Mouse (Mus musculus): ENCODE results near the gene Slc39a10.
A peak's percentile ranks its signal among the peaks of the same experiment; 100 is the strongest.

The Slc39a10 gene

GRCm38 (mm10) chr1:46892752-46893151 lies at the start of gene Slc39a10:
TSS of gene Slc39a10 (minus strand) at chr1:46892852.
- DNase-seq (ENCODE audit: low read depth in 1 of 2, low spot score in 2 of 2): no peak

GRCm38 (mm10) chr1:46939295-46939694 lies 46.6 kb upstream of the Slc39a10 start:
- DNase-seq (ENCODE audit: low read depth in 1 of 2, low spot score in 2 of 2): no peak

- DNase-seq (ENCODE audit: low read depth in 1 of 2, low spot score in 2 of 2): no peak
Observed at GRCm38 (mm10) chr1:46937641-46938040, 45.0 kb upstream of the Slc39a10 start.

- DNase-seq (ENCODE audit: low read depth in 1 of 2, low spot score in 2 of 2): no peak
Observed at GRCm38 (mm10) chr1:46927104-46927503, 34.5 kb upstream of the Slc39a10 start.

- DNase-seq (ENCODE audit: low read depth in 1 of 2, low spot score in 2 of 2): no peak
Observed at GRCm38 (mm10) chr1:46926239-46926638, 33.6 kb upstream of the Slc39a10 start.

- no peak for DNase-seq (ENCODE audit: low read depth in 1 of 2, low spot score in 2 of 2)
Observed at GRCm38 (mm10) chr1:46924992-46925391, 32.3 kb upstream of the Slc39a10 start.

- no peak for DNase-seq (ENCODE audit: low read depth in 1 of 2, low spot score in 2 of 2)
Observed at GRCm38 (mm10) chr1:46922904-46923303, 30.3 kb upstream of the Slc39a10 start.

GRCm38 (mm10) chr1:46921630-46922029 lies 29.0 kb upstream of the Slc39a10 start:
- peak; percentile 17 to 24 for DNase-seq (ENCODE audit: low read depth in 1 of 2, low spot score in 2 of 2)

- DNase-seq (ENCODE audit: low read depth in 1 of 2, low spot score in 2 of 2): no peak
Observed at GRCm38 (mm10) chr1:46916237-46916636, 23.6 kb upstream of the Slc39a10 start.

- peak in 1 of 2 experiments; percentile 2 for DNase-seq (ENCODE audit: low read depth in 1 of 2, low spot score in 2 of 2)
Observed at GRCm38 (mm10) chr1:46914349-46914748, 21.7 kb upstream of the Slc39a10 start.

- DNase-seq (ENCODE audit: low read depth in 1 of 2, low spot score in 2 of 2): no peak
Observed at GRCm38 (mm10) chr1:46912506-46913156, 20.0 kb upstream of the Slc39a10 start.

- DNase-seq (ENCODE audit: low read depth in 1 of 2, low spot score in 2 of 2): no peak
Observed at GRCm38 (mm10) chr1:46910154-46910553, 17.5 kb upstream of the Slc39a10 start.

GRCm38 (mm10) chr1:46905706-46906105 lies 13.1 kb upstream of the Slc39a10 start:
- DNase-seq (ENCODE audit: low read depth in 1 of 2, low spot score in 2 of 2): no peak

GRCm38 (mm10) chr1:46902102-46902683 lies 9.5 kb upstream of the Slc39a10 start:
- DNase-seq (ENCODE audit: low read depth in 1 of 2, low spot score in 2 of 2): no peak

- DNase-seq (ENCODE audit: low read depth in 1 of 2, low spot score in 2 of 2): no peak
Observed at GRCm38 (mm10) chr1:46894281-46894842, 1.7 kb upstream of the Slc39a10 start.

GRCm38 (mm10) chr1:46888726-46889125 lies 3.9 kb downstream of the Slc39a10 start:
- DNase-seq (ENCODE audit: low read depth in 1 of 2, low spot score in 2 of 2): no peak

GRCm38 (mm10) chr1:46888324-46888723 lies 4.3 kb downstream of the Slc39a10 start:
- DNase-seq (ENCODE audit: low read depth in 1 of 2, low spot score in 2 of 2): no peak

GRCm38 (mm10) chr1:46887908-46888307 lies 4.7 kb downstream of the Slc39a10 start:
- DNase-seq (ENCODE audit: low read depth in 1 of 2, low spot score in 2 of 2): no peak

GRCm38 (mm10) chr1:46886091-46886490 lies 6.6 kb downstream of the Slc39a10 start:
- no peak for DNase-seq (ENCODE audit: low read depth in 1 of 2, low spot score in 2 of 2)

- no peak for DNase-seq (ENCODE audit: low read depth in 1 of 2, low spot score in 2 of 2)
Observed at GRCm38 (mm10) chr1:46885231-46885630, 7.4 kb downstream of the Slc39a10 start.

GRCm38 (mm10) chr1:46879951-46880350 lies 12.7 kb downstream of the Slc39a10 start:
- no peak for DNase-seq (ENCODE audit: low read depth in 1 of 2, low spot score in 2 of 2)

- DNase-seq (ENCODE audit: low read depth in 1 of 2, low spot score in 2 of 2): no peak
Observed at GRCm38 (mm10) chr1:46873770-46874169, 18.9 kb downstream of the Slc39a10 start.

GRCm38 (mm10) chr1:46869788-46870187 lies 22.9 kb downstream of the Slc39a10 start:
- no peak for DNase-seq (ENCODE audit: low read depth in 1 of 2, low spot score in 2 of 2)
